Mouse (Mus musculus): Measurements from ENCODE around the gene Dnlz. TPM values are rescaled to one million over a fixed set of nuclear protein-coding genes. Genes with fewer than 3 reads are reported as not detected.

Gene Dnlz
- total RNA-seq, 1 experiment from 2014 or later: 9.1 TPM

GRCm38 (mm10) chr2:26358667-26359320, 6.9 kb upstream of the Dnlz start:
- no peak for ATAC-seq (replicated peaks; ENCODE audit: low read depth, poor library complexity, severe bottlenecking)

GRCm38 (mm10) chr2:26357484-26357883, 5.6 kb upstream of the Dnlz start:
- ATAC-seq (replicated peaks; ENCODE audit: low read depth, poor library complexity, severe bottlenecking): no peak

GRCm38 (mm10) chr2:26356678-26357077, 4.8 kb upstream of the Dnlz start:
- ATAC-seq (replicated peaks; ENCODE audit: low read depth, poor library complexity, severe bottlenecking): no peak

GRCm38 (mm10) chr2:26356231-26356630, 4.3 kb upstream of the Dnlz start:
- ATAC-seq (replicated peaks; ENCODE audit: low read depth, poor library complexity, severe bottlenecking): no peak

GRCm38 (mm10) chr2:26354401-26354800, 2.5 kb upstream of the Dnlz start:
- ATAC-seq (replicated peaks; ENCODE audit: low read depth, poor library complexity, severe bottlenecking): no peak

GRCm38 (mm10) chr2:26353066-26353980, 1.4 kb upstream of the Dnlz start:
- ATAC-seq (replicated peaks; ENCODE audit: low read depth, poor library complexity, severe bottlenecking): no peak

- ATAC-seq (replicated peaks; ENCODE audit: low read depth, poor library complexity, severe bottlenecking): peak; percentile 24; the same call in 1 of the 2 replicates
Observed at GRCm38 (mm10) chr2:26352291-26352910, 491 bp upstream of the Dnlz start.

GRCm38 (mm10) chr2:26348241-26348640, 3.7 kb downstream of the Dnlz start:
- no peak for ATAC-seq (replicated peaks; ENCODE audit: low read depth, poor library complexity, severe bottlenecking)

- no peak for ATAC-seq (replicated peaks; ENCODE audit: low read depth, poor library complexity, severe bottlenecking)
Observed at GRCm38 (mm10) chr2:26342609-26343490, 9.1 kb downstream of the Dnlz start.

GRCm38 (mm10) chr2:26342044-26342443, 9.9 kb downstream of the Dnlz start:
- no peak for ATAC-seq (replicated peaks; ENCODE audit: low read depth, poor library complexity, severe bottlenecking)

- ATAC-seq (replicated peaks; ENCODE audit: low read depth, poor library complexity, severe bottlenecking): no peak
Observed at GRCm38 (mm10) chr2:26341510-26341981, 10.4 kb downstream of the Dnlz start.

GRCm38 (mm10) chr2:26339204-26339551, 12.7 kb downstream of the Dnlz start:
- ATAC-seq (replicated peaks; ENCODE audit: low read depth, poor library complexity, severe bottlenecking): no peak

- ATAC-seq (replicated peaks; ENCODE audit: low read depth, poor library complexity, severe bottlenecking): no peak
Observed at GRCm38 (mm10) chr2:26338302-26339203, 13.4 kb downstream of the Dnlz start.

- no peak for ATAC-seq (replicated peaks; ENCODE audit: low read depth, poor library complexity, severe bottlenecking)
Observed at GRCm38 (mm10) chr2:26330702-26331101, 21.2 kb downstream of the Dnlz start.

- ATAC-seq (replicated peaks; ENCODE audit: low read depth, poor library complexity, severe bottlenecking): no peak
Observed at GRCm38 (mm10) chr2:26330056-26330468, 21.8 kb downstream of the Dnlz start.

GRCm38 (mm10) chr2:26329402-26329801, 22.5 kb downstream of the Dnlz start:
- no peak for ATAC-seq (replicated peaks; ENCODE audit: low read depth, poor library complexity, severe bottlenecking)

GRCm38 (mm10) chr2:26327852-26328251, 24.1 kb downstream of the Dnlz start:
- peak; percentile 63 for ATAC-seq (replicated peaks; ENCODE audit: low read depth, poor library complexity, severe bottlenecking)

GRCm38 (mm10) chr2:26325386-26326181, 26.3 kb downstream of the Dnlz start:
- peak; percentile 77 for ATAC-seq (replicated peaks; ENCODE audit: low read depth, poor library complexity, severe bottlenecking)
